8 mouse cellular contexts compared by ENCODE assay signal in the genomic region with DNA sequence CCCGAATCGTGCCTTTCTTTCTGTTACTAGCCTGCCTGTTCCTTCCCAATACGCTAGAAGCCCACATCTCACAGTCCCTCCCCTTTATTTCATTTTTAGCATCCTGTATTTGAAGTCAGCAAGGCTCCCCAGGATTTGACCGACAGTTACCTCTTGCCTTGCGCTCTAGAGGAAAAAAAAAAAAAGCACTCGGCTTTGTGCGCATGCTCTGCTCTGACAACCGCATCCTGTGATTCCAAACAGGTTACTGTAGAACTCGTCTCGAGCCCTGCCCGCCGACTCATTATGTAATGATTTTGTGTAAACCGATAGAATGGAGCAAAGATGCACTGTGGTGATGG. TPM values are rescaled to one million over a fixed set of nuclear protein-coding genes. Genes with fewer than 3 reads are reported as not detected.
DNase-seq lines count a peak whose midpoint lies in the region; ATAC-seq and TF ChIP-seq lines count a peak whose summit lies in the region.

No protein-coding gene starts in this region.

- peak; percentile 38 to 52 for DNase-seq in urinary bladder, postnatal 36 days (ENCODE audit: low spot score in 2 of 2)
- DNase-seq in urinary bladder, adult 2 months (ENCODE audit: low spot score) = no peak
- no peak for DNase-seq in forebrain, embryonic 10.5 days (ENCODE audit: extremely low spot score, low spot score)
- DNase-seq in heart, postnatal 4 days = peak; percentile 50
- DNase-seq in layer of hippocampus, adult 2 months (ENCODE audit: low spot score in 2 of 2) = peak; percentile 77 to 82
- peak; percentile 75 for DNase-seq in lung, embryonic 14.5 days
- peak; percentile 90 for DNase-seq in thymus, postnatal 14 days

- no peak for ATAC-seq in lung, embryonic 14.5 days (ENCODE audit: insufficient read depth)
- peak; percentile 45 for ATAC-seq in neutrophil, adult 5-6 weeks (ENCODE audit: extremely low read depth, insufficient number of reproducible peaks, low FRiP score, poor library complexity, severe bottlenecking)

- 3% methylated on average over 13 of the region's 13 CpGs for WGBS in forebrain, embryonic 10.5 days
- 1% methylated on average over 13 of the region's 13 CpGs for WGBS in lung, embryonic 14.5 days

- H3K36me3 ChIP-seq in forebrain, embryonic 10.5 days (replicated peaks) = no peaks in the 10 kb centered on the region
- no peaks in the 10 kb centered on the region for H3K36me3 ChIP-seq in lung, embryonic 14.5 days (ENCODE audit: insufficient read depth)

- peak overlapping the region; percentile 67 for H3K4me3 ChIP-seq in forebrain, embryonic 10.5 days
- H3K4me3 ChIP-seq in layer of hippocampus, adult 2 months = peak overlapping the region; percentile 94
- peak overlapping the region; percentile 47 for H3K4me3 ChIP-seq in lung, embryonic 14.5 days (ENCODE audit: low read depth, low read length)

- H3K4me2 ChIP-seq in lung, embryonic 14.5 days = peak overlapping the region; percentile 80

- peak overlapping the region; percentile 75 for H3K27ac ChIP-seq in forebrain, embryonic 10.5 days
- peak overlapping the region; percentile 98 for H3K27ac ChIP-seq in layer of hippocampus, adult 2 months
- peak overlapping the region; percentile 27; the same call in 1 of the 2 replicates for H3K27ac ChIP-seq in lung, embryonic 14.5 days (ENCODE audit: low read depth)

- TF ChIP-seq CTCF in layer of hippocampus, adult 2 months (conservative IDR thresholded peaks at IDR 0.05) = no peak
- TF ChIP-seq CTCF in lung, embryonic 14.5 days (IDR thresholded peaks at IDR 0.05; ENCODE audit: low read depth) = no peak

- peaks cover 47% of the 10 kb centered on the region for H3K4me1 ChIP-seq in forebrain, embryonic 10.5 days
- 0 out of 2 replicates have a peak, but pooled peaks cover 4% of the 10 kb centered on the region for H3K4me1 ChIP-seq in lung, embryonic 14.5 days (ENCODE audit: insufficient read depth)

- H3K9ac ChIP-seq in lung, embryonic 14.5 days = no peak overlapping the region

- H3K27me3 ChIP-seq in forebrain, embryonic 10.5 days (ENCODE audit: poor library complexity, severe bottlenecking) = peaks cover 59% of the 10 kb centered on the region
- peaks cover 38% of the 10 kb centered on the region for H3K27me3 ChIP-seq in lung, embryonic 14.5 days (ENCODE audit: insufficient read depth, low read length)

- H3K9me3 ChIP-seq in forebrain, embryonic 10.5 days = peaks cover 4% of the 10 kb centered on the region; the same call in 1 of the 2 replicates
- H3K9me3 ChIP-seq in lung, embryonic 14.5 days (ENCODE audit: low read depth, low read length) = no peaks in the 10 kb centered on the region

RNA-seq across cellular contexts. Expression of gene Abcg1, which starts 1.2 kb away (rescaled TPM):
- 7.4 and 9.9 TPM in 2 replicates for polyA plus RNA-seq in urinary bladder, adult 2 months (2012; rRNA removed)
- polyA plus RNA-seq in forebrain, embryonic 10.5 days (2016; fragmentation: Nextera tagmentation; extraction: Ambion mirVana) = 6.7 and 7.9 TPM in 2 replicates
- 1 to 10 TPM; 5.3 to 7.8 TPM for total RNA-seq in heart, postnatal 4 days (2021)
- 10 to 100 TPM; 75.7 to 83.3 TPM for total RNA-seq in layer of hippocampus, adult 2 months (2021)
- 8.4 and 9.6 TPM in 2 replicates for polyA plus RNA-seq in lung, embryonic 14.5 days (2014; fragmentation: Nextera tagmentation; extraction: Ambion mirVana)
- total RNA-seq in neutrophil, adult 5-6 weeks (2017) = 80.2 and 90.7 TPM in 2 replicates

Comparison
In these comparisons a context has a peak if more than half of its experiments do, and no peak if none do; other contexts are left out.
1. DNase-seq: peak in urinary bladder, postnatal 36 days (2 of 2), heart, postnatal 4 days (single experiment), layer of hippocampus, adult 2 months (2 of 2), lung, embryonic 14.5 days (single experiment) and thymus, postnatal 14 days (single experiment); none in urinary bladder, adult 2 months (single experiment) and forebrain, embryonic 10.5 days (single experiment).
2. H3K27ac ChIP-seq: peak in every context shown above with its lines; median percentile 98 in layer of hippocampus, adult 2 months; 75 in forebrain, embryonic 10.5 days; 27 in lung, embryonic 14.5 days.
3. Peak in every context shown above with its lines, with median percentiles within 50 percentile points of each other: H3K4me3 ChIP-seq.